ENCODE assay signal across 8 mouse cellular contexts in the genomic region with DNA sequence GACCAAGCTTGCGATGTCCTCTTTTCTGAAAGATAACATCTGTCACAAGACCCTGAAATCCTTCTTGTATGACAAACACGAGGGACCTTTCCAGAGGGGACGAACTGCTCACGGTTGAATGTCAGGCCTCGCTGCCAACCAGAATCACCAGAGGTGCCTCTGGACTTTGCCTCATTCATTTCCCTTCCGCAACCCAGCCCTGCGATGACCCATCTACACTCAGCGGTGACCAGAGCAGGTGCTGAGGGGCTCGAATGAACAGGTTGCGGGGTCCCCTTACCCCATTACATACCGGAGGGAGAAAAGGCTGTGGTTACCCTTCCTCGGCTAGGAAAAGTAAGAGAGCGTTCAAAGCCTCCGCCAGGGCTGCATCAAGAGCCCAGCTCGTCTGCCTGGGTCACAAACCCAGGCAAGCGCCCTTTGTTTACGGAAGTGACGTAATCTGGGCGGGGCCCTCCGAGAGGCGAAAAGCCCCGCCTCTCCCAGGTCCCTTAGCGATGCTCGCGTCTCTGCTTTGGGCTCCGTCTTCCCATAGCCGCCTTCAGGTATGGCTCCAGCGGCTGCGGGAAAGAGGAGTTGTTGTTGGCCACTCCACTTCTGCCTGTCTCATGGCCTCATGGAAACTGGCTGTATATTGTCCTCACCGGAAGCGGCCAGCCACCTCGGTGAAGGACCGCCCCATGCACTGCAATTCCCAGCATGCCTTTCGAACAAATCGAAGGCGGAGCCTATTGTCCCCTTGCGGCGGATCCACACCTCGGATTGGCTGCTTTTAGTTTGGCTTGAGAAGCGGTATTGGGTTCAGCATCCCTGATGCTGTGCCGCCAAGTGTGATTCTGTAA. TPM values are rescaled to one million over a fixed set of nuclear protein-coding genes. Genes with fewer than 3 reads are reported as not detected.
DNase-seq lines count a peak whose midpoint lies in the region; ATAC-seq lines count a peak whose summit lies in the region.

A gene (minus strand): TSS at position 439 of the 842 bp plus-strand sequence.

- 1% methylated on average over 41 of the region's 41 CpGs for WGBS in hindbrain, embryonic 15.5 days

- DNase-seq in T-cell, adult 2 months (ENCODE audit: low spot score) = peak; percentile 95
- peak; percentile 91 to 96 for DNase-seq in cerebellum, postnatal 36 days
- peak; percentile 96 for DNase-seq in frontal cortex, postnatal 36 days (ENCODE audit: low spot score in 2 of 2)
- peak; percentile 94 for DNase-seq in left cerebral cortex, adult 11 months (ENCODE audit: low spot score)
- DNase-seq in lung, postnatal 4 days = peak; percentile 94 to 95
- peak; percentile 90 for DNase-seq in retina, postnatal 7 days (ENCODE audit: low read depth, low spot score)
- DNase-seq in urinary bladder, adult 2 months (ENCODE audit: low spot score) = peak; percentile 93

- peaks cover 12% of the 10 kb centered on the region for H3K4me1 ChIP-seq in hindbrain, embryonic 15.5 days (replicated peaks)

- ATAC-seq in hindbrain, embryonic 15.5 days (ENCODE audit: low FRiP score, low read depth) = peak; percentile 99

- H3K9ac ChIP-seq in hindbrain, embryonic 15.5 days = peak within 1 kb of the TSS; percentile 73

- no peaks in the 10 kb centered on the region for H3K9me3 ChIP-seq in hindbrain, embryonic 15.5 days

- no peaks in the 10 kb centered on the region for H3K27me3 ChIP-seq in hindbrain, embryonic 15.5 days

- H3K4me2 ChIP-seq in hindbrain, embryonic 15.5 days = peak within 1 kb of the TSS; percentile 73

- H3K4me3 ChIP-seq in hindbrain, embryonic 15.5 days = peak within 1 kb of the TSS; percentile 79

- H3K27ac ChIP-seq in hindbrain, embryonic 15.5 days (replicated peaks) = peak within 1 kb of the TSS; percentile 86

- no peaks in the 10 kb centered on the region for H3K36me3 ChIP-seq in hindbrain, embryonic 15.5 days

RNA-seq across cellular contexts. Expression of the gene that starts here (rescaled TPM):
- polyA plus RNA-seq in hindbrain, embryonic 15.5 days (2015; fragmentation: Nextera tagmentation; extraction: Ambion mirVana) = 6.6 and 7.6 TPM in 2 replicates
- 24.0 and 28.1 TPM in 2 replicates for polyA plus RNA-seq in urinary bladder, adult 2 months (2012; rRNA removed)

Comparison
In these comparisons a context has a peak if more than half of its experiments do, and no peak if none do; other contexts are left out.
1. Peak in every context shown above with its lines: DNase-seq, ATAC-seq, H3K4me3 ChIP-seq and H3K27ac ChIP-seq.